Mouse (Mus musculus): ENCODE data around the gene Fsip2. TPM values are rescaled to one million over a fixed set of nuclear protein-coding genes. Genes with fewer than 3 reads are reported as not detected.

Fsip2 gene
- polyA plus RNA-seq (2012; rRNA removed; ENCODE audit: low replicate concordance): not detected in 2 replicates

GRCm38 (mm10) chr2:82943472-82943871 is at the start of gene Fsip2:
TSS of gene Fsip2 (plus strand) at chr2:82943634.

